Mouse (Mus musculus) embryonic facial prominence, embryonic 13.5 days (tissue): Measurements from ENCODE around the gene 4930453N24Rik. TPM values are rescaled to one million over a fixed set of nuclear protein-coding genes. Genes with fewer than 3 reads are reported as not detected.

Experiments used
- ATAC-seq: fragments of 200-750 bp; cut with Nextera tagmentation; 2 replicates; pipeline ENCODE4 v1.8.0; 2017; ENCODE audit warnings: low read depth; ENCODE audit not compliant: insufficient number of reproducible peaks, insufficient read depth, low FRiP score, low TSS enrichment
- H3K27ac ChIP-seq: fragments of 300-500 bp; sonication (generic); 2 replicates; pipeline ENCODE4 v1.5.1; 2015; ENCODE audit warnings: moderate library complexity, mild to moderate bottlenecking, inconsistent platforms
- H3K27me3 ChIP-seq: fragments of 300-500 bp; sonication (generic); 2 replicates; pipeline ENCODE4 v1.6.1; 2015; ENCODE audit warnings: mild to moderate bottlenecking, inconsistent platforms
- H3K36me3 ChIP-seq: fragments of 300-500 bp; sonication (generic); 2 replicates; pipeline ENCODE4 v1.6.1; 2015; ENCODE audit warnings: mild to moderate bottlenecking, inconsistent platforms
- H3K4me1 ChIP-seq: fragments of 300-500 bp; sonication (generic); 2 replicates; pipeline ENCODE4 v1.6.1; 2015; ENCODE audit warnings: inconsistent platforms
- H3K4me2 ChIP-seq: fragments of 300-500 bp; sonication (generic); 2 replicates; pipeline ENCODE4 v1.6.1; 2015; ENCODE audit warnings: moderate library complexity, mild to moderate bottlenecking, inconsistent platforms
- H3K4me3 ChIP-seq: fragments of 300-500 bp; sonication (generic); 2 replicates; pipeline ENCODE4 v1.5.1; 2015; ENCODE audit warnings: mild to moderate bottlenecking, inconsistent platforms
- H3K9ac ChIP-seq: fragments of 300-500 bp; sonication (generic); 2 replicates; pipeline ENCODE4 v1.6.1; 2015; ENCODE audit warnings: mild to moderate bottlenecking, inconsistent platforms
- H3K9me3 ChIP-seq: fragments of 300-500 bp; sonication (generic); 2 replicates; pipeline ENCODE4 v1.6.1; 2016; ENCODE audit warnings: inconsistent platforms
- WGBS: fragments of 180-500 bp; shearing (Covaris S2); methylation state at CpG from one replicate; pipeline ENCODE4 v1.1.7; 2015; ENCODE audit warnings: mixed read lengths; 5-methylcytosine and 5-hydroxymethylcytosine counted together
- polyA plus RNA-seq: library from polyadenylated mRNA; unstranded; fragments of >200 nt; fragmentation: Nextera tagmentation; extraction: Ambion mirVana; gene quantifications from 2 replicates; pipeline ENCODE4 v1.2.1, GENCODE M21; 2015

The 4930453N24Rik gene
- polyA plus RNA-seq, 1 experiment from 2014 or later, result 26.0 TPM

DNA sequence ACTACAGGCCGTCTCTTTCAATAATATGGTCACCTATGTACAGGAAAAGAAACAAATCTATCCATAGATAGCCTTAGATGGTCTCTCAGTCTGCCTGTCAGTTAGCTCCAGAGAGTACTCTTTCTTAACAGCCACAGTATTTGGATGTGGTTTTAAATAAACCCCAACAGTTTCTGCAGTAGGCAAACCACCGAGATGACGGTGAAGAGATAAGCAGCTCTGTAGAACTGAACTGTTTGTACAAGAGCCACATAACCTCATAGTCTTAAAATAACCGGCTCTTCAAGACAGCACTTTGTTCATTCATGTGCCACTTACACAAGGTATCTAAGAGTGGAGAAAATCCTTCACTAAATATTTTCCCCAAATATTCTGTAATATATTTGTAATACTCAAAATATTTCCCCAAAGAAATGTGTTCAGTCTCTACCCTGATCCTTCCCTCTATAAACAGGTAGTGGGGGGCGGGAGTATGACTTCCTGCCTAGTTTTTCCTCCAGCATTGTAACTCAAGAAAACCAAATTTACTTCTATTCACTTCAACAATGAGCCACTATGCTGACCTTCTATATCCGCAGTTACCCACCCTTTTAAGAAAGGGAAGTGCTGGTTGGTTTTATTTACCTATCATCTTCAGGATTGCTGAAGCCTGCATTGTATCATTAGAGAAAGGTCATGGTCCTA lies 12.3 kb downstream of the 4930453N24Rik start:
- ATAC-seq, result no peak
- H3K27me3 ChIP-seq, result no peaks in the 10 kb centered on the region
- H3K4me2 ChIP-seq, result no peak overlapping the region
- peaks cover 19% of the 10 kb centered on the region for H3K36me3 ChIP-seq
- peaks cover 5% of the 10 kb centered on the region for H3K9me3 ChIP-seq
- H3K27ac ChIP-seq, result no peak overlapping the region
- 70% methylated on average over 6 of the region's 6 CpGs for WGBS
- no peak overlapping the region for H3K9ac ChIP-seq
- H3K4me3 ChIP-seq, result no peak overlapping the region
- H3K4me1 ChIP-seq, result no peaks in the 10 kb centered on the region

GRCm38 (mm10) chr16:64757666-64758400 lies 13.1 kb downstream of the 4930453N24Rik start:
- Histone ChIP-seq H3K4me2 (no peak overlapping the region), H3K9me3 (peaks cover under 1% of the 10 kb centered on the region; the same call in 1 of the 2 replicates), H3K27ac (no peak overlapping the region), H3K36me3 (peaks cover 11% of the 10 kb centered on the region), H3K9ac (no peak overlapping the region), H3K4me1 (no peaks in the 10 kb centered on the region), H3K27me3 (no peaks in the 10 kb centered on the region), H3K4me3 (no peak overlapping the region)
- ATAC-seq, result no peak
- 78% methylated on average over 7 of the region's 7 CpGs for WGBS

DNA sequence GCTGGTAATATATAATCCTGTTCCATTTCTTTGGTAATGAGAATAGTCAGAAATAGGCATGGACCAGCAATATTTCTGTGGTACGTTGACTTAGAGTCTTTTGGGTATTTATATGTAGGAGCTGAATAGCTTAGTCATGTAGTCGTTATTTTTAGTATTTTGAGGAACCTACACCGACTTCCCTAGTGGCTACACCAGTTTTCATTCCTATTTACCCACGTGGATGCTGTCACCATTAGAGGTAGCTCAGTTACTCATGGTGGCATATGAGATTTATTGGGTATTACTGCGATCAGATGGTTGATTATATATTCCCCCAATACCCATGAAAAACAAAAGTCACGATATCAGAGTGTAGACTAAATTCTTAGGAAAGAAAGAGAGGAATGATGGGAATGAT lies 14.6 kb downstream of the 4930453N24Rik start:
- no peak overlapping the region for H3K9ac ChIP-seq
- H3K9me3 ChIP-seq, result no peaks in the 10 kb centered on the region
- H3K36me3 ChIP-seq, result 0 out of 2 replicates have a peak, but pooled peaks cover 4% of the 10 kb centered on the region
- H3K27me3 ChIP-seq, result no peaks in the 10 kb centered on the region
- H3K4me1 ChIP-seq, result no peaks in the 10 kb centered on the region
- no peak for ATAC-seq
- WGBS, result 80% methylated on average over 6 of the region's 6 CpGs
- no peak overlapping the region for H3K4me3 ChIP-seq
- no peak overlapping the region for H3K4me2 ChIP-seq
- no peak overlapping the region for H3K27ac ChIP-seq

DNA sequence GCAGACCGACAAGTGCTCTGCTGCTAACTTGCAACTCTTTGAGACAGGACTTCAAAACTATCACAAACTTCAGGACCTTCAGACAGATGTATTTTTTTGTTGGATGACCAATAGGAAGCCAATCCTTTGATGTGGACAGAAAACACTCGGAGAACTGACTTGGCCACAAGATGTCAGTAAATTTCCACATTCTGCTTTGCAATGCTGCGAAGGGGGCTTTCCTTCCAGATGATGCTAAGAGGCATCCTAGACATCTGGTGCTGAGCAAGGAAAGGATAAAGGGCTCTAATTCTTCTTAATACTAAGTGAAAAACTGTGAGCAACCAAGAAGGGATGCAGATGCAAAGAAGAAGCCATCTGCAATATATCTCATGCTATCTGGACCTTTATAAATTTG lies 16.2 kb downstream of the 4930453N24Rik start:
- ATAC-seq, result no peak
- H3K36me3 ChIP-seq, result no peaks in the 10 kb centered on the region
- no peaks in the 10 kb centered on the region for H3K4me1 ChIP-seq
- no peaks in the 10 kb centered on the region for H3K9me3 ChIP-seq
- 40% methylated on average over 3 of the region's 3 CpGs for WGBS
- H3K4me3 ChIP-seq, result no peak overlapping the region
- no peak overlapping the region for H3K4me2 ChIP-seq
- H3K9ac ChIP-seq, result no peak overlapping the region
- no peaks in the 10 kb centered on the region for H3K27me3 ChIP-seq
- H3K27ac ChIP-seq, result no peak overlapping the region

- no peak overlapping the region for H3K4me2 ChIP-seq
- no peak for ATAC-seq
- no peaks in the 10 kb centered on the region for H3K4me1 ChIP-seq
- H3K27me3 ChIP-seq, result no peaks in the 10 kb centered on the region
- H3K9me3 ChIP-seq, result no peaks in the 10 kb centered on the region
- H3K9ac ChIP-seq, result no peak overlapping the region
- H3K27ac ChIP-seq, result no peak overlapping the region
- H3K36me3 ChIP-seq, result no peaks in the 10 kb centered on the region
- 40% methylated on average over 3 of the region's 3 CpGs for WGBS
- H3K4me3 ChIP-seq, result no peak overlapping the region
These were observed 16.8 kb downstream of the 4930453N24Rik start for GRCm38 (mm10) chr16:64753990-64754742.

- 9% methylated on average over 10 of the region's 10 CpGs for WGBS
- Histone ChIP-seq H3K4me2 (no peak overlapping the region), H3K4me1 (no peaks in the 10 kb centered on the region), H3K27ac (no peak overlapping the region), H3K27me3 (no peaks in the 10 kb centered on the region), H3K4me3 (no peak overlapping the region), H3K36me3 (no peaks in the 10 kb centered on the region), H3K9ac (no peak overlapping the region), H3K9me3 (no peaks in the 10 kb centered on the region; the same call in 1 of the 2 replicates)
- ATAC-seq, result no peak
These were observed 22.7 kb downstream of the 4930453N24Rik start for GRCm38 (mm10) chr16:64748237-64748636.

DNA sequence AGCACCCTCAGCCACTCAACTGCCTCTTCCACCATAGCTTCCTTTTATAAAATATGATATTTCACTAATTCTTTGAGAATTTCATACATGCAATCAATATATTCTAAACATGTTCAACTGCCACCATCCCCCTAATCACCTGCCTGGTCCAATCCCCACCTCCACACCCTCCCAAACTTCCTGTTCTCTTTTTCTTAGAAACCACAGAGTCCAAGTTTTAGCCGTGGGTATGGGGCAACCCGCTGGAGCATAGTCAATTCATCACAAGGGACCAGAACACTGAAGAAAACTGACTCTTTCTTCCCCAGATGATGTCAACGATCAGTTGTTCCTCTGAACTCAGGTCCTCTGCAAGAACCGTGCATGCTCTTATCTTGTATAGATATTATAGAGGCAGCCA lies 25.9 kb downstream of the 4930453N24Rik start:
- H3K36me3 ChIP-seq, result no peaks in the 10 kb centered on the region
- H3K4me3 ChIP-seq, result no peak overlapping the region
- no peak overlapping the region for H3K4me2 ChIP-seq
- H3K27me3 ChIP-seq, result no peaks in the 10 kb centered on the region
- H3K9me3 ChIP-seq, result no peaks in the 10 kb centered on the region; the same call in 1 of the 2 replicates
- no peak overlapping the region for H3K9ac ChIP-seq
- ATAC-seq, result no peak
- H3K4me1 ChIP-seq, result no peaks in the 10 kb centered on the region
- no peak overlapping the region for H3K27ac ChIP-seq
- 85% methylated on average over 4 of the region's 4 CpGs for WGBS

- ATAC-seq, result no peak
- Histone ChIP-seq H3K36me3 (no peaks in the 10 kb centered on the region), H3K4me1 (no peaks in the 10 kb centered on the region; the same call in 1 of the 2 replicates), H3K27ac (no peak overlapping the region), H3K4me2 (no peak overlapping the region), H3K9me3 (no peaks in the 10 kb centered on the region), H3K27me3 (0 out of 2 replicates have a peak, but pooled peaks cover 5% of the 10 kb centered on the region), H3K4me3 (no peak overlapping the region), H3K9ac (no peak overlapping the region)
- WGBS, result 31% methylated on average over 5 of the region's 5 CpGs
These were observed 33.7 kb downstream of the 4930453N24Rik start for GRCm38 (mm10) chr16:64737289-64737688.

- Histone ChIP-seq H3K27ac (no peak overlapping the region), H3K4me2 (no peak overlapping the region), H3K4me3 (no peak overlapping the region), H3K9me3 (no peaks in the 10 kb centered on the region), H3K9ac (no peak overlapping the region), H3K4me1 (no peaks in the 10 kb centered on the region), H3K36me3 (no peaks in the 10 kb centered on the region), H3K27me3 (peaks cover 23% of the 10 kb centered on the region)
- 0 out of 2 replicates have a peak, but pooled peaks have one; percentile 59 for ATAC-seq
- WGBS, result 40% methylated on average over 4 of the region's 4 CpGs
These were observed 47.5 kb downstream of the 4930453N24Rik start for GRCm38 (mm10) chr16:64723273-64724057.

DNA sequence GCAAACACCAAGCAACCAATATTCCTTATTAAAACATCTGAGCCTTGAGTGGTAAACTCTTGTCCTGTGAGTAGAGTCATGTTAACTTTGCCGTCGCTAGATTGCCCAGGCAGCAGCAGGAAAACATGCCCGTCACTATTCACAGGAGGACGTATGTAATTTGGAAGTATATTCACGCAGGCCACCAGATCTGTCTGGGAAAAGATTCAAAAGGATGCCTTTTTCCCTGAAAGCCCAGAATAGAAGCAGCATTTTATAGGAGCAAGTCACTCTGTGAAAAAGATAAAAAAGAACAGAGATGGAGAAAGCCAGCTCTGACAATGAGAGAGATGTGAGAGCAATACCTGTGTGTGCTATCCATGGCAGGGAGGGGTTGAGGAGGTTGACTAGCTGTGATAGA lies 49.4 kb downstream of the 4930453N24Rik start:
- Histone ChIP-seq H3K9ac (no peak overlapping the region), H3K4me2 (no peak overlapping the region), H3K27me3 (peaks cover 23% of the 10 kb centered on the region), H3K4me3 (no peak overlapping the region), H3K27ac (no peak overlapping the region), H3K36me3 (no peaks in the 10 kb centered on the region), H3K4me1 (no peaks in the 10 kb centered on the region), H3K9me3 (no peaks in the 10 kb centered on the region)
- ATAC-seq, result no peak
- 66% methylated on average over 5 of the region's 5 CpGs for WGBS

- Histone ChIP-seq H3K27ac (no peak overlapping the region), H3K9me3 (no peaks in the 10 kb centered on the region), H3K36me3 (no peaks in the 10 kb centered on the region), H3K27me3 (peaks cover 16% of the 10 kb centered on the region), H3K4me1 (0 out of 2 replicates have a peak, but pooled peaks cover 3% of the 10 kb centered on the region), H3K4me3 (no peak overlapping the region), H3K9ac (no peak overlapping the region), H3K4me2 (no peak overlapping the region)
- WGBS, result 20% methylated on average over 7 of the region's 7 CpGs
- 0 out of 2 replicates have a peak, but pooled peaks have one; percentile 43 for ATAC-seq
These were observed 51.9 kb downstream of the 4930453N24Rik start for GRCm38 (mm10) chr16:64719096-64719495.
